Mouse (Mus musculus) R1 (cell line): ENCODE results near the gene Gm13693.
"Not testable (repeated sequence)": the region's sequence is repeated elsewhere in the genome, so short reads cannot be mapped to it uniquely, and the experiment has no call there.

Experiments used
- DNase-seq: peaks from one replicate; pipeline ENCODE4 v3.0.0-alpha.2; 2018; ENCODE audit warnings: low read depth, low spot score

The Gm13693 gene

DNA sequence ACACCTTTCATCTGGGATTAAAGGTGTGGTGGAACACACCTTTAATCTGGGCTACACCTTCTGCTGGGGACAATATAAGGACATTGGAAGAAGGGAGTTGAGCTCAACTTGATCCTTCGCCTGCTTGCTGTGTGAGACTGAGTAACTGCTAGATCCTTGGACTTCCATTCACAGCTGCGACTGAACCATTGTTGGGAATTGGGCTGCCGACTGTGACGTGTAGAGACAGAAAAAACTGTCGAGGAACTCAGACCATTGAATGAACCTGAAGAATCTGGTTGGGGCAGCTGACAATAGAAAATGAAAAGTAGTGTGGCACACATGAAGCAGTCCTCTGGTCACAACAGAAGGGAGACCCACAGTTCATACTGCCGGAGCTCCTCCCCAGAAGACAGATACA is at the start of gene Gm13693:
TSS of gene Gm13693 (plus strand) at position 301 of the 400 bp plus-strand sequence.
- not testable (repeated sequence) for DNase-seq

- DNase-seq: no peak
Measured at GRCm38 (mm10) chr2:83929478-83930088, 31.7 kb upstream of the Gm13693 start.

DNA sequence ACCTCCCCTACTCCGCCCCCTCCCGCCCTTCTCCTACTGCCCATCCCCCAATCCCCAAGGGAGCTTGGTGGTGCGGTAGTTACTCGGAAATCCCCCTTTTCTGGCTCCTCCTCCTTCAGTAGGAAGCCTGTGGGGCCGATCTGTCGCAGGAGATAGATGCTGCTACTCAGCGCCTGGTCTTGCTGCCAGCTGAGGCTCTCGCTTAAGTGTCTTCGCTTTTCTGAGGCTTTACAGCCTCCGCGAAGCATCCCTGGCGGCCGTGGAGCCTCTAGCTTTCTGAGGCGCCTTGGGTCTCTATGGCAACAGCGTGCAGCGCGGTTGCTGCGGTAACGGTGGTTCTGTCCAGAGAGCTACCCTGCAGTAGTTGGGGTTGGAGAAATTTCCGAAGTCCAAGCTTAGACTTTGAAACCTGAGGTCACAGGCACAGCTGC is 20.4 kb upstream of the Gm13693 start, which contains the start of gene Zswim2:
TSS of gene Zswim2 (minus strand) at position 298 of the 431 bp plus-strand sequence.
- peak; percentile 86 for DNase-seq

DNA sequence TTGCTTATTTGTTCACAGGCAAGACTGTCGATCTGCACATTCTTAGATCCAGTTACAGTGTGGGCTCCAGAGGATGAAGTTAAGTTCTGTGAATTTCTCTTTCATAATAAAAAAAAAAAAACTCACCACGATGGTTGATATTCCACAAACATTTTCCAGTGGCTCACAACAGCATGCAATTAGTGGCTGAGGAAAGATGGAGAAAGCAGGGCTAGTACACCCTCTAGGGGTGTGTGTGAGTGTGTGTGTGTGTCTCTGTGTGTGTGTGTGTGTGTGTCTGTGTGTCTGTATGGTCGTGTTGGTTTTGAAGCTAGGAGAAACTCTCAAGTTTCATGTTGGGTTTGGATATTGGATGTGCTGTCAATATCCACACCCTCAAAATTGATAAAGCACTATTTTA is 19.9 kb upstream of the Gm13693 start:
- no peak for DNase-seq

GRCm38 (mm10) chr2:83941792-83942191 is 19.5 kb upstream of the Gm13693 start:
- no peak for DNase-seq

GRCm38 (mm10) chr2:83955393-83955792 is 5.9 kb upstream of the Gm13693 start, which contains the start of gene Gm13698:
Gene Gm13698 (plus strand): TSS chr2:83955693.
- DNase-seq: not testable (repeated sequence)

DNA sequence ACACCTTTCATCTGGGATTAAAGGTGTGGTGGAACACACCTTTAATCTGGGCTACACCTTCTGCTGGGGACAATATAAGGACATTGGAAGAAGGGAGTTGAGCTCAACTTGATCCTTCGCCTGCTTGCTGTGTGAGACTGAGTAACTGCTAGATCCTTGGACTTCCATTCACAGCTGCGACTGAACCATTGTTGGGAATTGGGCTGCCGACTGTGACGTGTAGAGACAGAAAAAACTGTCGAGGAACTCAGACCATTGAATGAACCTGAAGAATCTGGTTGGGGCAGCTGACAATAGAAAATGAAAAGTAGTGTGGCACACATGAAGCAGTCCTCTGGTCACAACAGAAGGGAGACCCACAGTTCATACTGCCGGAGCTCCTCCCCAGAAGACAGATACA is 5.7 kb downstream of the Gm13693 start, which contains the start of gene Gm13695:
TSS of gene Gm13695 (plus strand) at position 301 of the 400 bp plus-strand sequence.
- DNase-seq: not testable (repeated sequence)

GRCm38 (mm10) chr2:83972823-83973222 is 11.5 kb downstream of the Gm13693 start, which contains the start of gene Gm13696:
Gene Gm13696 (plus strand): TSS chr2:83973123.
- not testable (repeated sequence) for DNase-seq

DNA sequence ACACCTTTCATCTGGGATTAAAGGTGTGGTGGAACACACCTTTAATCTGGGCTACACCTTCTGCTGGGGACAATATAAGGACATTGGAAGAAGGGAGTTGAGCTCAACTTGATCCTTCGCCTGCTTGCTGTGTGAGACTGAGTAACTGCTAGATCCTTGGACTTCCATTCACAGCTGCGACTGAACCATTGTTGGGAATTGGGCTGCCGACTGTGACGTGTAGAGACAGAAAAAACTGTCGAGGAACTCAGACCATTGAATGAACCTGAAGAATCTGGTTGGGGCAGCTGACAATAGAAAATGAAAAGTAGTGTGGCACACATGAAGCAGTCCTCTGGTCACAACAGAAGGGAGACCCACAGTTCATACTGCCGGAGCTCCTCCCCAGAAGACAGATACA is 17.3 kb downstream of the Gm13693 start, which contains the start of gene Gm13694:
TSS of gene Gm13694 (plus strand) at position 301 of the 400 bp plus-strand sequence.
- not testable (repeated sequence) for DNase-seq

- DNase-seq: not testable (repeated sequence)
Measured at GRCm38 (mm10) chr2:83984443-83984842, 23.1 kb downstream of the Gm13693 start, which contains the start of gene Gm13697. Gene Gm13697 (plus strand): TSS chr2:83984743.

GRCm38 (mm10) chr2:83990253-83990652 is 28.9 kb downstream of the Gm13693 start, which contains the start of gene Gm13691:
Gene Gm13691 (plus strand): TSS chr2:83990553.
- not testable (repeated sequence) for DNase-seq

- not testable (repeated sequence) for DNase-seq
Measured at GRCm38 (mm10) chr2:83993639-83994255, 32.4 kb downstream of the Gm13693 start.

- not testable (repeated sequence) for DNase-seq
Measured at GRCm38 (mm10) chr2:83994526-83994925, 33.2 kb downstream of the Gm13693 start.

DNA sequence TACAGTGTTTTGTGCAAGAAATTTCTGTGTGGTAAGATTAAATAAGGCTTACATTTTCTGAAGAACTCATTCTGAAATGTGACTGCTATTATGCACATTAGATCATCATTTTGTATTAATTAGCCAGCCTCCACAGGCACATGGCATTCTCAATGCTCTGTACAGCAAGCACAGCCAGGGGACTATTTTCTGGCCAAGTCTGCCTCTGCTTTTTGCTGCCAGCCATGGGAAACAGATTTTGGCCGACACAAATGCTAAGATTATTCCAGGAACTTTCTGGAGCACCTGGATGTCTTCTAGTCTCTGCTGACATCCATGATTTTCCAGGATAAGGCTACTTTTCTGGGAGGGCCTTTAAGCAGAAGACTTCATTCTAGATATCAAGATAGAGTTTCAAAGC is 47.6 kb downstream of the Gm13693 start:
- no peak for DNase-seq

GRCm38 (mm10) chr2:84009818-84010217 is 48.5 kb downstream of the Gm13693 start:
- DNase-seq: no peak
